Mouse (Mus musculus) liver, embryonic 14.5 days (tissue): ENCODE measurements at regions not wholly inside any gene's neighbourhood (a gene's known extent, or its start where the extent isn't known, plus 50 kb on each side); places are given as distances from the start of the nearest gene placed in this dataset.

Experiments
- CTCF ChIP-seq: IDR thresholded peaks from 2 replicates; pipeline ENCODE4 v1.5.1; 2016; ENCODE audit warnings: antibody characterized with exemption, low read depth, control low read depth
- EP300 ChIP-seq: IDR thresholded peaks from 2 replicates; pipeline ENCODE4 v1.6.1; 2016; ENCODE audit warnings: antibody characterized with exemption, low read depth

DNA sequence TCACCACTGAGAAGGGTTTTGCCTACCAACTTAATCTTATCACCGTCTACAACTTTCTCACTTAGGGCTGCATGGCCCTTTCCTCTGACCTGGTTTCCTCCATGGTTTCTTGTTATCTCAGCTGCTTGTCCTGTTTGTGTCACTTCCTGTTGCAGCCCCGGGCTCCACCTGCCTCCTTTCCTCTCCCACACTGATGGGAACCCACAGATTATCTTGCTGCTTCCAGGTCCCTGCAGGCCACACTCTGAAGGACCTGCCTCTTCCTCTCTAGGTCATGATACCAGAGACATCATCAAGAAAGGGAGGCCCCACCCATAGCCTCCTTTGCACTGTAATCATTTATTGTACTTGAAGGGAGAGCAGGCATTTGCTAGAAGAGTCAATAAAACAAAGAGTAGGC is 184.4 kb upstream of the Tnp1 start:
- TF ChIP-seq CTCF = no peak
- no peak for TF ChIP-seq EP300
